Mouse (Mus musculus): ENCODE data around the gene Aprt. TPM values are rescaled to one million over a fixed set of nuclear protein-coding genes. Genes with fewer than 3 reads are reported as not detected.

Gene Aprt
- total and polyA plus RNA-seq, 3 experiments: 516 to 561 (median 524) TPM

- Histone ChIP-seq H3K4me1 (ENCODE audit: control insufficient read depth in 1 of 2, insufficient read depth in 2 of 2) (peaks cover 9 to 61% of the 10 kb centered on the region in 2 experiments), H3K9me3 (replicated peaks; ENCODE audit: low read length) (peaks cover 5% of the 10 kb centered on the region), H3K9ac (ENCODE audit: insufficient read depth, low read depth) (no peak overlapping the region), H3K79me2 (replicated peaks; ENCODE audit: control insufficient read depth, extremely low read depth, insufficient read depth, poor library complexity, severe bottlenecking) (no peaks in the 10 kb centered on the region; the same call in 1 of the 2 replicates), H3K27me3 (replicated peaks) (no peaks in the 10 kb centered on the region), H3K36me3 (replicated peaks in 1 of 2; ENCODE audit: control insufficient read depth in 1 of 2, insufficient read depth in 1 of 2, low read length in 1 of 2) (peaks cover 5 to 87% of the 10 kb centered on the region in 2 experiments), H3K4me2 (ENCODE audit: insufficient read depth, low read depth, poor library complexity, severe bottlenecking) (no peak overlapping the region), H3K4me3 (replicated peaks in 1 of 3; ENCODE audit: low read depth in 2 of 3, low read length in 2 of 3, poor library complexity in 1 of 3) (no peak overlapping the region), H3K27ac (ENCODE audit: insufficient read depth, low read depth) (no peak overlapping the region)
- dilution Hi-C loops (cut with MboI; ENCODE audit: extremely low pct_ligation_motif_present, extremely low pct_unique_long_range_greater_than_20kb, low sequenced_read_pairs) (no loop called here), in situ Hi-C loops (cut with MboI; ENCODE audit: low pct_ligation_motif_present, low pct_unique_long_range_greater_than_20kb, low sequenced_read_pairs) (no loop called here)
- TF ChIP-seq BHLHE40 (IDR thresholded peaks at IDR 0.05; ENCODE audit: low read depth, low read length): no peak
- TF ChIP-seq JUN (IDR thresholded peaks at IDR 0.05; ENCODE audit: insufficient read depth, low read depth, low read length): no peak
- TF ChIP-seq MYC (IDR thresholded peaks at IDR 0.05; ENCODE audit: low read depth, low read length): no peak
- no peak for TF ChIP-seq ZMIZ1 (IDR thresholded peaks at IDR 0.05; ENCODE audit: low read depth, low read length)
- no peak for TF ChIP-seq CHD2 (IDR thresholded peaks at IDR 0.05; ENCODE audit: low read length)
- no peak for TF ChIP-seq ZNF384 (IDR thresholded peaks at IDR 0.05; ENCODE audit: low read depth, low read length)
- no peak for TF ChIP-seq USF1 (IDR thresholded peaks at IDR 0.05; ENCODE audit: low read depth, low read length)
- TF ChIP-seq PAX5 (IDR thresholded peaks at IDR 0.05; ENCODE audit: low read length): no peak
- TF ChIP-seq GABPA (IDR thresholded peaks at IDR 0.05; ENCODE audit: insufficient replicate concordance, low read depth, low read length): no peak
- TF ChIP-seq NRF1 (IDR thresholded peaks at IDR 0.05; ENCODE audit: low read depth, low read length): no peak
- TF ChIP-seq TCF12 (IDR thresholded peaks at IDR 0.05; ENCODE audit: low read depth, low read length): no peak
- DNase-seq (ENCODE audit: extremely low read depth): no peak
These were observed 48.8 kb downstream of the Aprt start for GRCm38 (mm10) chr8:122527937-122528336.

GRCm38 (mm10) chr8:122526526-122527170 is 50.1 kb downstream of the Aprt start:
- dilution Hi-C loops (cut with MboI; ENCODE audit: extremely low pct_ligation_motif_present, extremely low pct_unique_long_range_greater_than_20kb, low sequenced_read_pairs): no loop called here

GRCm38 (mm10) chr8:122526084-122526483 is 50.6 kb downstream of the Aprt start:
- dilution Hi-C loops (cut with MboI; ENCODE audit: extremely low pct_ligation_motif_present, extremely low pct_unique_long_range_greater_than_20kb, low sequenced_read_pairs): no loop called here
- Histone ChIP-seq H3K79me2 (replicated peaks; ENCODE audit: control insufficient read depth, extremely low read depth, insufficient read depth, poor library complexity, severe bottlenecking) (no peaks in the 10 kb centered on the region), H3K4me2 (ENCODE audit: insufficient read depth, low read depth, poor library complexity, severe bottlenecking) (no peak overlapping the region), H3K27ac (ENCODE audit: insufficient read depth, low read depth) (no peak overlapping the region), H3K36me3 (replicated peaks in 1 of 2; ENCODE audit: control insufficient read depth in 1 of 2, insufficient read depth in 1 of 2, low read length in 1 of 2) (peaks cover 2 to 75% of the 10 kb centered on the region in 2 experiments), H3K27me3 (replicated peaks) (no peaks in the 10 kb centered on the region), H3K9me3 (replicated peaks; ENCODE audit: low read length) (peaks cover 5% of the 10 kb centered on the region), H3K4me1 (ENCODE audit: control insufficient read depth in 1 of 2, insufficient read depth in 2 of 2) (peaks cover 9 to 46% of the 10 kb centered on the region in 2 experiments), H3K9ac (ENCODE audit: insufficient read depth, low read depth) (no peak overlapping the region), H3K4me3 (replicated peaks in 1 of 3; ENCODE audit: low read depth in 2 of 3, low read length in 2 of 3, poor library complexity in 1 of 3) (no peak overlapping the region)
- no peak for DNase-seq (ENCODE audit: extremely low read depth)
- TF ChIP-seq MAX (IDR thresholded peaks at IDR 0.05; ENCODE audit: low read length) (no peak), MAFK (IDR thresholded peaks at IDR 0.05; ENCODE audit: insufficient replicate concordance, low read length) (no peak), MEF2A (IDR thresholded peaks at IDR 0.05; ENCODE audit: borderline replicate concordance, low read depth, low read length) (no peak), MAZ (IDR thresholded peaks at IDR 0.05; ENCODE audit: low read depth, low read length) (no peak), CHD1 (IDR thresholded peaks at IDR 0.05; ENCODE audit: low read depth, low read length) (no peak), RAD21 (IDR thresholded peaks at IDR 0.05; ENCODE audit: low read depth, low read length) (no peak), SIN3A (IDR thresholded peaks at IDR 0.05; ENCODE audit: low read length) (no peak)
- in situ Hi-C loops (cut with MboI; ENCODE audit: low pct_ligation_motif_present, low pct_unique_long_range_greater_than_20kb, low sequenced_read_pairs): no loop called here

More at GRCm38 (mm10) chr8:122526526-122527170, 50.1 kb downstream of the Aprt start:
- in situ Hi-C loops (cut with MboI; ENCODE audit: low pct_ligation_motif_present, low pct_unique_long_range_greater_than_20kb, low sequenced_read_pairs): no loop called here
- no peak for DNase-seq (ENCODE audit: extremely low read depth)
- Histone ChIP-seq H3K4me2 (ENCODE audit: insufficient read depth, low read depth, poor library complexity, severe bottlenecking) (no peak overlapping the region), H3K9me3 (replicated peaks; ENCODE audit: low read length) (peaks cover 5% of the 10 kb centered on the region), H3K9ac (ENCODE audit: insufficient read depth, low read depth) (no peak overlapping the region), H3K27me3 (replicated peaks) (no peaks in the 10 kb centered on the region), H3K79me2 (replicated peaks; ENCODE audit: control insufficient read depth, extremely low read depth, insufficient read depth, poor library complexity, severe bottlenecking) (no peaks in the 10 kb centered on the region; the same call in 1 of the 2 replicates), H3K36me3 (replicated peaks in 1 of 2; ENCODE audit: control insufficient read depth in 1 of 2, insufficient read depth in 1 of 2, low read length in 1 of 2) (peaks cover 2 to 81% of the 10 kb centered on the region in 2 experiments), H3K4me1 (ENCODE audit: control insufficient read depth in 1 of 2, insufficient read depth in 2 of 2) (peaks cover 9 to 52% of the 10 kb centered on the region in 2 experiments), H3K4me3 (replicated peaks in 1 of 3; ENCODE audit: low read depth in 2 of 3, low read length in 2 of 3, poor library complexity in 1 of 3) (no peak overlapping the region), H3K27ac (ENCODE audit: insufficient read depth, low read depth) (no peak overlapping the region)
- TF ChIP-seq MAZ (IDR thresholded peaks at IDR 0.05; ENCODE audit: low read depth, low read length): no peak

All from CH12.LX (cell line).